Mouse (Mus musculus): ENCODE results near the gene Tgfb1i1. TPM values are rescaled to one million over a fixed set of nuclear protein-coding genes. Genes with fewer than 3 reads are reported as not detected.
A peak's percentile ranks its signal among the peaks of the same experiment; 100 is the strongest.

The Tgfb1i1 gene
- polyA plus RNA-seq, 1 experiment from 2014 or later, result 23.3 TPM

DNA sequence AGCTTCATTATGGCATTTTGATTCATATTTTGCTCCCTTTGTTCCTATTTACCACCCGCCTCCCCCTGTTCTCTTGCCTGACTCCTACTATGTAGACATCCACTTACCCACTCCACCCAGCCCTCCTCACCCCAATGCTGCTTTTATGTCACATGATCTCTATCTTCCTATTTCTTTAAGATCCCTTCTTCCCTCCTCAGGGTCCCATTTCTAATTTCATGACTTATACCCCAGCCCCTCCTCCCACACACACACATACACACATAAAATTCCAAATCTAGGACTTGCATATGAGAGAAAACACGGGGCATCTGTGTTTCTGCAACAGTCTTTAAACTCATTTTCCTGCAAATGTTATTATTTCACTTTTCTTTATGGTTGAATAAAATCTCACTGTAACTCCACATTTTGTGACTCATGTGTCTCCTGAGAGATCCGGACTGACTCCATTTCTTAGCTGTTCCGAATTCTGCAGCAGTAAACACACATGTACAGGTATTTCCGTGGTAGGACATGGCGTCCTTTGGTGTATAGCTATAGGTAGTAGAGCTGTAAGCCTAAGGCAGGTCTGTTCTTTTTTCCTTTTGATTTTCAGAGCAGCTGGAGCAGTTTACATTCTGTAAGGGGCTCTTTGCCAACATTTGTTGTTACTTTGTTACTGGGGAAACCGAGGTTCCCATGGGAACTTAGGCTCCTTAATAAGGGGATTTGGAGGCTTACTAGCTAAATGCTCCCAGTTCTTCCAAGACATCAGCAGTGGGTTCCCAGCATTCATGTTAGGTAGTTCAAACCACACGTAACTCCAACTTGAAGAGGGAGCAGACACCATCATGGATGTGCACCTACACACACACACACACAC lies 52.1 kb downstream of the Tgfb1i1 start:
- H3K9ac ChIP-seq, result no peak overlapping the region
- H3K4me2 ChIP-seq, result peak overlapping the region; percentile 87
- H3K36me3 ChIP-seq (replicated peaks), result no peaks in the 10 kb centered on the region
- peak overlapping the region; percentile 88 for H3K4me3 ChIP-seq
- peak overlapping the region; percentile 0; the same call in 1 of the 2 replicates for H3K27ac ChIP-seq
- no peaks in the 10 kb centered on the region for H3K9me3 ChIP-seq
- H3K4me1 ChIP-seq, result peaks cover 21% of the 10 kb centered on the region
- no peaks in the 10 kb centered on the region; the same call in 1 of the 2 replicates for H3K27me3 ChIP-seq (replicated peaks)
- ATAC-seq (replicated peaks), result no peak
- 63% methylated on average over 8 of the region's 8 CpGs for WGBS

DNA sequence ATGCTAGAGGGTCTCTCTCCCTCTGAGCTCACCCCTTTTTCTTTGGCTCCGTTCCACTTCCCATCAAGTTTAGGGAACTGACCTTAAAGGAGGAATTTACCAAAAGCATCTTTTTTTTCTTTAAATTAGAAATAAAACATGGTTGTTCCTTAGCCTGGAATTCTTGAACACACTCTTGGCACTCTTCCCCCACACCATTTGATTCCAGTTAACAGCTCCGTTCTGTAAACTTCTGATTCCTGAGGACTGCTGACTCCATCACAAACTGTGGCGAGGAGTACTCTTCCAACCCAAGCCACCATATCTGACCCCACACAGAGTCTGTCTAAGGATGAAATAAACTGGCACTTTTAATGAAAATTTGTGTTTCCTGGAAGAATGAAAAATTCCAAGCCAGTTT lies 54.3 kb downstream of the Tgfb1i1 start:
- Histone ChIP-seq H3K27ac (no peak overlapping the region), H3K4me3 (no peak overlapping the region), H3K4me1 (peaks cover 21% of the 10 kb centered on the region), H3K36me3 (replicated peaks) (no peaks in the 10 kb centered on the region), H3K9ac (no peak overlapping the region), H3K27me3 (replicated peaks) (no peaks in the 10 kb centered on the region; the same call in 1 of the 2 replicates), H3K4me2 (no peak overlapping the region), H3K9me3 (no peaks in the 10 kb centered on the region)
- WGBS, result 77% methylated on average over 3 of the region's 3 CpGs
- no peak for ATAC-seq (replicated peaks)

DNA sequence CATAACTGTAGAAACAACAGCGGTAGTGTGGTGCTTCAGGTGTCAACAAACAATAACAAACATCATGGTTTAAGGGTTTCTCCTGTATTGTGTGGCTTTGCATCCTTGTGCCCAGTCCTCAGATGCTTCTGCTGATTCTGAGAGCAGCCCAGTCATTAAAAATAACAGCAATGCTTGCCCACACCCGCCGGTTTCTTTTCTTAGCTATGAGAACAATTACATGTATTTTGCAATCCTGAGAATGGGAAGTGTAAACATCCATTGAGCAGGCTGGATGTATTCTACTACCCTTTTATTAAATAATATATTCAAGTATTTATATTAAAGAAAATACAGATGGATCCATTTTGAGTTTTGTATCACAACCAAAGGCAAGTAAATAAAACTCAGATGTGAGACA lies 55.5 kb downstream of the Tgfb1i1 start:
- H3K4me2 ChIP-seq, result no peak overlapping the region
- H3K9ac ChIP-seq, result no peak overlapping the region
- WGBS, result 79% methylated on average over 3 of the region's 3 CpGs
- no peaks in the 10 kb centered on the region; the same call in 1 of the 2 replicates for H3K27me3 ChIP-seq (replicated peaks)
- no peak overlapping the region for H3K27ac ChIP-seq
- ATAC-seq (replicated peaks), result no peak
- H3K9me3 ChIP-seq, result no peaks in the 10 kb centered on the region
- no peak overlapping the region for H3K4me3 ChIP-seq
- H3K36me3 ChIP-seq (replicated peaks), result no peaks in the 10 kb centered on the region
- H3K4me1 ChIP-seq, result peaks cover 16% of the 10 kb centered on the region

DNA sequence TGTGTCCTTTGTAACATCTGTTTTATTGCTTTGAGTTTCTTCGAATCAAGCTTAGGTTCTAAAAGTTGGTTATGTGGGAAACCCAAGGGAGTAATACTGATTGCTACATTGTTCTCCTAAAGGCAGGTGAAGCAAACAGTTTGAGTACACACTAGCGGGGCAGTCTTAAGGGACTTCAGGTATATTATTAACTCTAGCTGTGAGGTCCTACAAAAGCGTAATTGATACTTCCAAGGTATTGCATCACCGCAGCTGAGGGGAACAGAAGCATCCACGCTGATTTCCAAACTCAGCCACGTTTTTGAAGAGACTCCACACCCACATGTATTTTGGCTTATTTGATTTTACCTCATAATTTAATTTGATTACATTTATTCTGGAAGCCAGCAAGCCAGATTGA lies 57.6 kb downstream of the Tgfb1i1 start:
- Histone ChIP-seq H3K4me2 (no peak overlapping the region), H3K36me3 (replicated peaks) (no peaks in the 10 kb centered on the region), H3K9ac (no peak overlapping the region), H3K4me1 (no peaks in the 10 kb centered on the region), H3K27ac (no peak overlapping the region), H3K4me3 (no peak overlapping the region), H3K9me3 (no peaks in the 10 kb centered on the region), H3K27me3 (replicated peaks) (no peaks in the 10 kb centered on the region; the same call in 1 of the 2 replicates)
- ATAC-seq (replicated peaks), result no peak
- WGBS, result 84% methylated on average over 6 of the region's 6 CpGs

DNA sequence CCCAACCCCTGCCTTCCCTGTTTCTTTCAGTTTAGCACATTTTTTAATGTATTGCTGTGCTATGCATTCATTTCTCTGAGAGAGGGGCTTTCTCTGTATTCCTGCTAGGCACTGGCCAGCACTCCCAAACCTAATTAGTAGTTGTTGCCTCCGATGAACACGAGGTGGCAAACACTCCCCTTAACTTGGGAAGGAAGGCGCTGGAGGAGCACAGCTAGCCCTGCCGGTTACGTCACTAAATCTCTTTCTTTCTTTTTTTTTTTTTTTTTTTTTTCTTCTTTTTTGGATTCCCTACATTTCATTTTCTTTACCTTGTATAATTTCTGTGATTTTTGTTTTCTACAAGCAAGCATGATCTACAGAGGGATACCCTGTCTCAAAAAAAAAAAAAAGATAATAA lies 58.3 kb downstream of the Tgfb1i1 start:
- H3K36me3 ChIP-seq (replicated peaks), result no peaks in the 10 kb centered on the region
- no peak; the same call in 1 of the 2 replicates for ATAC-seq (replicated peaks)
- H3K4me2 ChIP-seq, result no peak overlapping the region
- no peaks in the 10 kb centered on the region for H3K4me1 ChIP-seq
- no peaks in the 10 kb centered on the region; the same call in 1 of the 2 replicates for H3K27me3 ChIP-seq (replicated peaks)
- H3K9me3 ChIP-seq, result no peaks in the 10 kb centered on the region
- no peak overlapping the region for H3K4me3 ChIP-seq
- WGBS, result 10% methylated on average over 5 of the region's 5 CpGs
- no peak overlapping the region for H3K27ac ChIP-seq
- H3K9ac ChIP-seq, result no peak overlapping the region

Small RNAs within 50 kb of the gene (microRNA-seq; reads per million reads assigned to microRNA genes)
- gene Mir3103, result 0.74 reads per million

Other genes starting within 250 kb of the Tgfb1i1 start
- gene Trim72, start 242.9 kb upstream of the Tgfb1i1 start, polyA plus RNA-seq (2015; fragmentation: Nextera tagmentation; extraction: Ambion mirVana), result 0.10 TPM in 1 of 2 replicates, not detected in the other
- 1.3 and 1.4 TPM in 2 replicates for gene Itgam, start 184.2 kb upstream of the Tgfb1i1 start, polyA plus RNA-seq (2015; fragmentation: Nextera tagmentation; extraction: Ambion mirVana)
- not detected in 2 replicates for gene Gm49368, start 184.1 kb upstream of the Tgfb1i1 start, polyA plus RNA-seq (2015; fragmentation: Nextera tagmentation; extraction: Ambion mirVana)
- gene Itgax, start 117.3 kb upstream of the Tgfb1i1 start, polyA plus RNA-seq (2015; fragmentation: Nextera tagmentation; extraction: Ambion mirVana), result 0.04 and 0.08 TPM in 2 replicates
- gene Itgad, start 92.4 kb upstream of the Tgfb1i1 start, polyA plus RNA-seq (2015; fragmentation: Nextera tagmentation; extraction: Ambion mirVana), result not detected in 2 replicates
- gene Cox6a2, start 40.4 kb upstream of the Tgfb1i1 start, polyA plus RNA-seq (2015; fragmentation: Nextera tagmentation; extraction: Ambion mirVana), result 0.63 TPM in 1 of 2 replicates, not detected in the other
- 14.2 and 16.2 TPM in 2 replicates for gene Armc5, start 9.5 kb upstream of the Tgfb1i1 start, polyA plus RNA-seq (2015; fragmentation: Nextera tagmentation; extraction: Ambion mirVana)
- 8.1 and 8.5 TPM in 2 replicates for gene 9130023H24Rik, start 8.8 kb upstream of the Tgfb1i1 start, polyA plus RNA-seq (2015; fragmentation: Nextera tagmentation; extraction: Ambion mirVana)
- 0.12 TPM in 1 of 2 replicates, not detected in the other for gene Slc5a2, start 18.8 kb downstream of the Tgfb1i1 start, polyA plus RNA-seq (2015; fragmentation: Nextera tagmentation; extraction: Ambion mirVana)
- 21.6 and 24.6 TPM in 2 replicates for gene BC017158, start 51.4 kb downstream of the Tgfb1i1 start, polyA plus RNA-seq (2015; fragmentation: Nextera tagmentation; extraction: Ambion mirVana)
- gene Rgs10, start 171.9 kb downstream of the Tgfb1i1 start, polyA plus RNA-seq (2015; fragmentation: Nextera tagmentation; extraction: Ambion mirVana), result 43.0 and 50.4 TPM in 2 replicates
- gene Tial1, start 214.9 kb downstream of the Tgfb1i1 start, polyA plus RNA-seq (2015; fragmentation: Nextera tagmentation; extraction: Ambion mirVana), result 25.3 and 32.2 TPM in 2 replicates